Mouse (Mus musculus) E14TG2a.4 (cell line): ENCODE results near the gene Rere.
"Not testable (repeated sequence)": the region's sequence is repeated elsewhere in the genome, so short reads cannot be mapped to it uniquely, and the experiment has no call there.

Experiments used
- H3K27me3 ChIP-seq: 2 replicates; pipeline ENCODE4 v1.6.1; 2014; ENCODE audit warnings: low read length, control low read depth; ENCODE audit not compliant: insufficient read depth
- H3K36me3 ChIP-seq: 2 replicates; pipeline ENCODE4 v1.6.1; 2014; ENCODE audit warnings: low read length, control low read depth; ENCODE audit not compliant: insufficient read depth
- H3K4me1 ChIP-seq: replicated peaks from 2 replicates; pipeline ENCODE4 v1.6.1; 2014; ENCODE audit warnings: low read depth, low read length, control low read depth
- H3K4me3 ChIP-seq: replicated peaks from 2 replicates; pipeline ENCODE4 v1.5.1; 2014; ENCODE audit warnings: mild to moderate bottlenecking, low read length
- H3K9me3 ChIP-seq: 2 replicates; pipeline ENCODE4 v1.6.1; 2014; ENCODE audit warnings: low read length, control low read depth
- CTCF ChIP-seq: conservative IDR thresholded peaks from 2 replicates; pipeline ENCODE4 v1.5.1; 2014; ENCODE audit warnings: low read length
- NANOG ChIP-seq: IDR thresholded peaks from 2 replicates; pipeline ENCODE4 v1.6.1; 2014; ENCODE audit warnings: borderline replicate concordance, low read length, mixed read lengths
- POU5F1 ChIP-seq: IDR thresholded peaks from 2 replicates; pipeline ENCODE4 v1.6.1; 2014; ENCODE audit warnings: low read length, borderline replicate concordance

The Rere gene

GRCm38 (mm10) chr4:150286980-150287379 lies 5.5 kb downstream of the Rere start:
- H3K4me1 ChIP-seq, result peaks cover 59% of the 10 kb centered on the region
- peaks cover 9% of the 10 kb centered on the region; the same call in 1 of the 2 replicates for H3K36me3 ChIP-seq
- H3K27me3 ChIP-seq, result no peaks in the 10 kb centered on the region
- TF ChIP-seq CTCF (no peak), NANOG (no peak), POU5F1 (no peak)
- no peaks in the 10 kb centered on the region for H3K9me3 ChIP-seq
- no peak overlapping the region for H3K4me3 ChIP-seq

- not testable (repeated sequence) for H3K36me3 ChIP-seq, H3K9me3 ChIP-seq, H3K27me3 ChIP-seq, H3K4me3 ChIP-seq
- H3K4me1 ChIP-seq, result peaks cover 59% of the 10 kb centered on the region
Observed at GRCm38 (mm10) chr4:150287463-150287862, 6.0 kb downstream of the Rere start.

DNA sequence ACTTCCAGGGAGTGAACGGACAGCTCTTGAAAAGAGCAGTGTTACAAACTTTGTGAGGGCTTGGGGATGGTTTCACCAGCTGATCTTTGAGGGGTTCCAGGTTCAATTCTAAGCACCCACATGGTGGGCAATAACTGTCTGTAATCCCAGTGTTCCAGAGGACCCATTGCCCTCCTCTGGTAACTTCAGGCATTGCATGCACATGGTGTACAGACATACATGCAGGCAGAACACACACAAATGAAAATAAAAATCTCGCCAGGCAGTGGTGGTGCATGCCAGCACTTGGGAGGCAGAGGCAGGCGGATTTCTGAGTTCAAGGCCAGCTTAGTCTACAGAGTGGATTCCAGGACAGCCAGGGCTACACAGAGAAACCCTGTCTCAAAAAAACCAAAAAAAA lies 10.5 kb downstream of the Rere start:
- H3K9me3 ChIP-seq, result no peaks in the 10 kb centered on the region
- H3K36me3 ChIP-seq, result peaks cover 14% of the 10 kb centered on the region
- TF ChIP-seq NANOG (no peak), CTCF (peak; percentile 57), POU5F1 (no peak)
- no peaks in the 10 kb centered on the region for H3K27me3 ChIP-seq
- H3K4me3 ChIP-seq, result no peak overlapping the region
- peaks cover 42% of the 10 kb centered on the region for H3K4me1 ChIP-seq

DNA sequence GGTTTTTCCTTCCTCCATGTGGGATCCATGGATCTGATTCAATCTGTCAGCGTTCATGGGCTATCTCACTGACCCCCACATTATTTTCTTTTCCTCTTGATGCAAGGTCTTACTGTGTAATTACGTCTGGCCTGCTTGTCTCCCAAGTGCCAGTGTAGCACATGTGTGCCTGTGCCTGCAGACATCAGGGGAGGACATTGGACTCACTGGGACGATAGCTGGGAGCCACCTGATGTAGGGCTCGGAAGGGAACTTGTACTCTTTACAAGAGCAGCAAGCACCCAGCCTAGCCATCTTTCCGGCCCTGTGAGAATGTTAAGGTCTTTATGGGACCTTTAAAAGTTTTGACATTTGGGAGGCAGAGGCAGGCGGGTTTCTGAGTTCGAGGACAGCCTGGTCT lies 13.4 kb downstream of the Rere start:
- no peaks in the 10 kb centered on the region for H3K9me3 ChIP-seq
- H3K4me3 ChIP-seq, result no peak overlapping the region
- peaks cover 38% of the 10 kb centered on the region for H3K4me1 ChIP-seq
- H3K36me3 ChIP-seq, result peaks cover 17% of the 10 kb centered on the region
- H3K27me3 ChIP-seq, result no peaks in the 10 kb centered on the region
- TF ChIP-seq NANOG, result no peak
- no peak for TF ChIP-seq CTCF
- TF ChIP-seq POU5F1, result no peak

- no peaks in the 10 kb centered on the region for H3K27me3 ChIP-seq
- peaks cover 42% of the 10 kb centered on the region for H3K4me1 ChIP-seq
- no peaks in the 10 kb centered on the region for H3K9me3 ChIP-seq
- H3K36me3 ChIP-seq, result peaks cover 20% of the 10 kb centered on the region
- H3K4me3 ChIP-seq, result no peak overlapping the region
- TF ChIP-seq CTCF (peak; percentile 30; the same call in 1 of the 2 replicates), POU5F1 (no peak)
Observed at GRCm38 (mm10) chr4:150295966-150296365, 14.5 kb downstream of the Rere start.

GRCm38 (mm10) chr4:150302726-150303125 lies 21.3 kb downstream of the Rere start:
- Histone ChIP-seq H3K4me1 (peaks cover 38% of the 10 kb centered on the region), H3K36me3 (peaks cover 25% of the 10 kb centered on the region), H3K9me3 (no peaks in the 10 kb centered on the region), H3K27me3 (no peaks in the 10 kb centered on the region), H3K4me3 (no peak overlapping the region)
- TF ChIP-seq POU5F1 (no peak), CTCF (no peak), NANOG (no peak)

- H3K36me3 ChIP-seq, result peaks cover 25% of the 10 kb centered on the region
- TF ChIP-seq CTCF (no peak), POU5F1 (no peak), NANOG (no peak)
- H3K4me3 ChIP-seq, result no peak overlapping the region
- no peaks in the 10 kb centered on the region for H3K27me3 ChIP-seq
- peaks cover 60% of the 10 kb centered on the region for H3K4me1 ChIP-seq
- H3K9me3 ChIP-seq, result no peaks in the 10 kb centered on the region
Observed at GRCm38 (mm10) chr4:150306701-150307100, 25.3 kb downstream of the Rere start.

DNA sequence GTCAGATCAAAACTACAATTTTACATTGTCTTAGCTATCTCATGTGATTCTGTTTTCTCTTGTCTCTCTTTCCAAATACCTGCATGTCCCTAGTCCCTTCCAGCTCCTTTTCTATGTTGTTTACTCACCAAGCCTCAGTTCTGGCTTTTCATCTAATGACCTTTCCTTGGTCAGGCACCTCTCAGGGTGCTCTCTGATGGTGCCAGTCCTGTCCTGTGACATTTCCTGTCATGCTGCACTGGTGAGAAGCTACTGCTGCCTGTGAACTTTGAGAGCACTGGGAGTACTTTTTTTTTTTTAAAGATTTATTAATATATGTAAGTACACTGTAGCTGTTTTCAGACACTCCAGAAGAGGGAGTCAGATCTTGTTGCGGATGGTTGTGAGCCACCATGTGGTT lies 25.8 kb downstream of the Rere start:
- no peak for TF ChIP-seq POU5F1
- TF ChIP-seq NANOG, result no peak
- no peak for TF ChIP-seq CTCF
- Histone ChIP-seq H3K27me3 (no peaks in the 10 kb centered on the region), H3K36me3 (peaks cover 25% of the 10 kb centered on the region), H3K4me1 (peaks cover 58% of the 10 kb centered on the region), H3K9me3 (no peaks in the 10 kb centered on the region), H3K4me3 (no peak overlapping the region)

GRCm38 (mm10) chr4:150311431-150311830 lies 30.0 kb downstream of the Rere start:
- H3K4me1 ChIP-seq, result peaks cover 64% of the 10 kb centered on the region
- H3K27me3 ChIP-seq, result no peaks in the 10 kb centered on the region
- no peak overlapping the region for H3K4me3 ChIP-seq
- TF ChIP-seq CTCF (no peak), POU5F1 (no peak), NANOG (no peak)
- no peaks in the 10 kb centered on the region for H3K9me3 ChIP-seq
- H3K36me3 ChIP-seq, result peaks cover 12% of the 10 kb centered on the region
